9 mouse cellular contexts compared by ENCODE assay signal in the genomic region with DNA sequence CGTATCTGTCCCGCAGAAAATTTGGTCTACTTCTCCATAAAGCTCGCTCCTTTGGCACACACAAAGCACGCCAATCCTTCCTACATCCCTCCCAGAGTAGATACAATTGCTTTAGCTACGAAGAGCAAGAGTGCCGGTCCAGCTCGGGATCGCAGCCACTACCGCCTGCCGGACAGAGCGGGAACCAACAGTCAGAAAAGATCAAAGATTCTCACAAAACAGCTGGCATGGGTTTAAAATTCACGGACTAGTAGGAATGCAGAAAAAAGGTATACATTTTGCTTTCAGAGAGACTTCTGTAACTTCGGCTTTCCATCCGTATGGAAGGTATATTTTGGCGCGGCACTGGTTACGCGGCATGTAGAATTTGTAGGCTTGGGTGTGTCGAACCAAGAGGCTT. TPM values are rescaled to one million over a fixed set of nuclear protein-coding genes. Genes with fewer than 3 reads are reported as not detected.
DNase-seq lines count a peak whose midpoint lies in the region; ATAC-seq and TF ChIP-seq lines count a peak whose summit lies in the region.
"Had no signal": no experiment of that assay in that cellular context is flagged by ENCODE, and none has a peak within 500 bp of the region (broad histone marks: within the 10 kb centered on the region; RNA-seq: fewer than 3 reads in every experiment).

No protein-coding gene starts in this region.

- TF ChIP-seq CTCF in cerebellum, adult 2 months (IDR thresholded peaks at IDR 0.05; ENCODE audit: borderline replicate concordance, insufficient read depth, low read depth, low read length), result no peak
- no peak for TF ChIP-seq CTCF in E14TG2a.4 (conservative IDR thresholded peaks at IDR 0.05; ENCODE audit: low read length)
- no peak for TF ChIP-seq CTCF in liver, embryonic 14.5 days (IDR thresholded peaks at IDR 0.05; ENCODE audit: low read depth)

- H3K9me3 ChIP-seq in E14TG2a.4 (ENCODE audit: low read length), result peaks cover 90% of the 10 kb centered on the region
- H3K9me3 ChIP-seq in forebrain, embryonic 14.5 days (replicated peaks; ENCODE audit: control insufficient read depth, low read length), result peaks cover 22% of the 10 kb centered on the region
- H3K9me3 ChIP-seq in liver, embryonic 14.5 days (ENCODE audit: control insufficient read depth, low read length), result peaks cover 2% of the 10 kb centered on the region; the same call in 1 of the 2 replicates

- ATAC-seq in cerebellum, adult (ENCODE audit: insufficient number of reproducible peaks, low FRiP score, low TSS enrichment), result no peak
- no peak for ATAC-seq in forebrain, embryonic 14.5 days
- no peak for ATAC-seq in liver, embryonic 14.5 days (ENCODE audit: insufficient read depth)

- no peaks in the 10 kb centered on the region for H3K27me3 ChIP-seq in cerebellum, adult 2 months (ENCODE audit: control insufficient read depth, insufficient read depth, low read length)
- H3K27me3 ChIP-seq in E14TG2a.4 (ENCODE audit: insufficient read depth, low read length), result no peaks in the 10 kb centered on the region
- no peaks in the 10 kb centered on the region for H3K27me3 ChIP-seq in forebrain, embryonic 14.5 days (replicated peaks; ENCODE audit: control insufficient read depth, insufficient read depth, low read length)
- peaks cover 25% of the 10 kb centered on the region for H3K27me3 ChIP-seq in liver, embryonic 14.5 days (ENCODE audit: control insufficient read depth, insufficient read depth, low read length)

- no peak for DNase-seq in cerebellum, adult 2 months
- peak; percentile 50 for DNase-seq in forebrain, embryonic 14.5 days (ENCODE audit: low spot score)
- DNase-seq in liver, embryonic 14.5 days (ENCODE audit: low read depth in 3 of 3, low spot score in 3 of 3), result no peak
- no peak for DNase-seq in spleen, postnatal 14 days (ENCODE audit: low spot score in 2 of 2)
- DNase-seq in adrenal gland, adult 18-20 months (ENCODE audit: low spot score in 2 of 2), result no peak
- no peak for DNase-seq in kidney, adult 11 months

- no peak overlapping the region for H3K27ac ChIP-seq in cerebellum, adult 2 months (ENCODE audit: insufficient read depth, low read length)
- peak overlapping the region; percentile 45; the same call in 1 of the 2 replicates for H3K27ac ChIP-seq in forebrain, embryonic 14.5 days (ENCODE audit: low read depth, low read length)
- H3K27ac ChIP-seq in liver, embryonic 14.5 days, result no peak overlapping the region

- H3K4me2 ChIP-seq in forebrain, embryonic 14.5 days (ENCODE audit: low read length), result peak overlapping the region; percentile 67
- peak overlapping the region; percentile 23; the same call in 1 of the 2 replicates for H3K4me2 ChIP-seq in liver, embryonic 14.5 days (ENCODE audit: low read depth)

- 57% methylated on average over 19 of the region's 19 CpGs for WGBS in cerebellum, adult 2 months
- WGBS in forebrain, embryonic 14.5 days, result 46% methylated on average over 19 of the region's 19 CpGs
- WGBS in liver, embryonic 14.5 days (ENCODE audit: insufficient replicate concordance), result 53% methylated on average over 19 of the region's 19 CpGs

- H3K4me1 ChIP-seq in cerebellum, adult 2 months (ENCODE audit: control insufficient read depth, insufficient read depth, low read length), result peaks cover 26% of the 10 kb centered on the region
- H3K4me1 ChIP-seq in E14TG2a.4 (replicated peaks; ENCODE audit: low read depth, low read length), result peaks cover 5% of the 10 kb centered on the region; the same call in 1 of the 2 replicates
- peaks cover under 1% of the 10 kb centered on the region; the same call in 1 of the 2 replicates for H3K4me1 ChIP-seq in forebrain, embryonic 14.5 days (ENCODE audit: control insufficient read depth, insufficient read depth, low read length)
- no peaks in the 10 kb centered on the region for H3K4me1 ChIP-seq in liver, embryonic 14.5 days (replicated peaks; ENCODE audit: control insufficient read depth in 2 of 2, insufficient read depth in 2 of 2, low read length in 1 of 2)

- H3K4me3 ChIP-seq in cerebellum, adult 2 months (replicated peaks; ENCODE audit: insufficient read depth, low read depth, low read length), result peak overlapping the region; percentile 21
- H3K4me3 ChIP-seq in E14TG2a.4 (replicated peaks; ENCODE audit: low read length), result 0 out of 2 replicates have a peak overlapping the region, but pooled peaks have one; percentile 13
- H3K4me3 ChIP-seq in forebrain, embryonic 14.5 days (ENCODE audit: low read depth, low read length), result peak overlapping the region; percentile 55
- H3K4me3 ChIP-seq in liver, embryonic 14.5 days (ENCODE audit: insufficient read depth in 1 of 2, low read depth in 2 of 2, low read length in 2 of 2), result no peak overlapping the region

- H3K36me3 ChIP-seq in E14TG2a.4 (ENCODE audit: insufficient read depth, low read length), result peaks cover 83% of the 10 kb centered on the region
- H3K36me3 ChIP-seq in forebrain, embryonic 14.5 days (ENCODE audit: control insufficient read depth, insufficient read depth, low read length), result peaks cover 44% of the 10 kb centered on the region
- no peaks in the 10 kb centered on the region for H3K36me3 ChIP-seq in liver, embryonic 14.5 days (replicated peaks; ENCODE audit: control insufficient read depth, insufficient read depth, low read depth)

- TF ChIP-seq EP300 in liver, embryonic 14.5 days (IDR thresholded peaks at IDR 0.05; ENCODE audit: low read depth), result no peak

- TF ChIP-seq POLR2A in cerebellum, adult 2 months (IDR thresholded peaks at IDR 0.05; ENCODE audit: borderline replicate concordance, insufficient read depth, low read length), result no peak

- H3K9ac ChIP-seq in forebrain, embryonic 14.5 days (ENCODE audit: low read length), result peak overlapping the region; percentile 26; the same call in 1 of the 2 replicates
- H3K9ac ChIP-seq in liver, embryonic 14.5 days (replicated peaks), result no peak overlapping the region

RNA-seq across cellular contexts. Expression of a gene that starts 0.4 kb away (rescaled TPM):
- 162 and 198 TPM in 2 replicates for polyA plus RNA-seq in cerebellum, adult 2 months (2012; rRNA removed)
- polyA plus RNA-seq in forebrain, embryonic 14.5 days (2014; fragmentation: Nextera tagmentation; extraction: Ambion mirVana), result 6,589 and 7,102 TPM in 2 replicates
- 12.8 and 21.0 TPM in 2 replicates for polyA plus RNA-seq in liver, embryonic 14.5 days (2012; rRNA removed)
- polyA plus RNA-seq in liver, embryonic 14.5 days (2014; fragmentation: Nextera tagmentation; extraction: Ambion mirVana), result 10.5 and 11.6 TPM in 2 replicates
- 100 to 1,000 TPM in 1 of 2 experiments, 10 to 100 TPM in 1; 49.7 to 198 TPM for total RNA-seq in adrenal gland, adult 18-20 months (2021)
- total RNA-seq: hematopoietic stem cell, adult 5-6 weeks had no signal

RNA-seq across cellular contexts. Expression of a gene that starts 11.6 kb away (rescaled TPM):
- 124 and 133 TPM in 2 replicates for polyA plus RNA-seq in cerebellum, adult 2 months (2012; rRNA removed)
- 240 and 254 TPM in 2 replicates for polyA plus RNA-seq in forebrain, embryonic 14.5 days (2014; fragmentation: Nextera tagmentation; extraction: Ambion mirVana)
- 5.7 and 7.1 TPM in 2 replicates for polyA plus RNA-seq in liver, embryonic 14.5 days (2012; rRNA removed)
- 7.1 and 8.0 TPM in 2 replicates for polyA plus RNA-seq in liver, embryonic 14.5 days (2014; fragmentation: Nextera tagmentation; extraction: Ambion mirVana)
- 100 to 1,000 TPM in 1 of 2 experiments, 10 to 100 TPM in 1; 87.1 to 101 TPM for total RNA-seq in adrenal gland, adult 18-20 months (2021)

Comparison
In these comparisons a context has a peak if more than half of its experiments do, and no peak if none do; other contexts are left out.
1. H3K4me3 ChIP-seq: peak in cerebellum, adult 2 months (single experiment), E14TG2a.4 (single experiment) and forebrain, embryonic 14.5 days (single experiment); none in liver, embryonic 14.5 days (0 of 2).
2. RNA of a gene that starts 0.4 kb away (polyA plus RNA-seq): 6,589 to 7,102 TPM in forebrain, embryonic 14.5 days; 162 to 198 TPM in cerebellum, adult 2 months and 10.5 to 21.0 TPM in liver, embryonic 14.5 days; every median in the first group is over 10 times any median in the second.
3. RNA of a gene that starts 11.6 kb away (polyA plus RNA-seq): 240 to 254 TPM in forebrain, embryonic 14.5 days and 124 to 133 TPM in cerebellum, adult 2 months; 5.7 to 8.0 TPM in liver, embryonic 14.5 days; every median in the first group is over 10 times any median in the second.